Mouse (Mus musculus) CH12.LX (cell line): Measurements from ENCODE around the gene Tom1. TPM values are rescaled to one million over a fixed set of nuclear protein-coding genes. Genes with fewer than 3 reads are reported as not detected.
A peak's percentile ranks its signal among the peaks of the same experiment; 100 is the strongest.

Experiments
- DNase-seq: peaks from one replicate; pipeline ENCODE4 v3.0.0-alpha.2; 2013; ENCODE audit errors: extremely low read depth
- H3K27ac ChIP-seq: 2 replicates; pipeline ENCODE4 v1.5.1; 2012; ENCODE audit warnings: low read depth, mild to moderate bottlenecking, control low read depth, moderate library complexity; ENCODE audit not compliant: insufficient read depth
- H3K27me3 ChIP-seq: replicated peaks from 2 replicates; pipeline ENCODE3; 2012; ENCODE audit warnings: inconsistent platforms
- H3K36me3 ChIP-seq, 2 experiments: replicated peaks in 1 of 2; 2 replicates each; pipeline versions ENCODE3 to v1.6.1; 2012; ENCODE audit warnings: inconsistent platforms in 1 of 2, low read length in 1 of 2, mild to moderate bottlenecking in 1 of 2, mixed read lengths in 1 of 2, moderate library complexity in 1 of 2; ENCODE audit not compliant: control insufficient read depth in 1 of 2, insufficient read depth in 1 of 2
- H3K4me1 ChIP-seq, 2 experiments: 2 replicates each; pipeline ENCODE4 v1.6.1; 2012; ENCODE audit warnings: inconsistent platforms in 1 of 2, moderate library complexity in 1 of 2; ENCODE audit not compliant: insufficient read depth in 2 of 2, control insufficient read depth in 1 of 2
- H3K4me2 ChIP-seq: 2 replicates; pipeline ENCODE4 v1.6.1; 2012; ENCODE audit warnings: low read depth, mild to moderate bottlenecking, control low read depth; ENCODE audit not compliant: poor library complexity, insufficient read depth, severe bottlenecking
- H3K4me3 ChIP-seq, 3 experiments: fragments of 150-350 bp in 1 of 3; sonication (generic) in 1 of 3; replicated peaks in 1 of 3; 2 replicates each; pipeline versions ENCODE3 to v1.5.1; 2011 to 2012; ENCODE audit warnings: low read depth in 2 of 3, low read length in 2 of 3, mild to moderate bottlenecking in 2 of 3, moderate library complexity in 2 of 3, control low read depth in 1 of 3, improper control_type of control experiment in 1 of 3, inconsistent platforms in 1 of 3, mixed read lengths in 1 of 3; ENCODE audit not compliant: poor library complexity in 1 of 3
- H3K79me2 ChIP-seq: replicated peaks from 2 replicates; pipeline ENCODE4 v1.6.1; 2012; ENCODE audit warnings: mild to moderate bottlenecking, moderate library complexity; ENCODE audit not compliant: control insufficient read depth, poor library complexity, insufficient read depth, severe bottlenecking; ENCODE audit errors: extremely low read depth
- H3K9ac ChIP-seq: 2 replicates; pipeline ENCODE4 v1.6.1; 2012; ENCODE audit warnings: low read depth, mild to moderate bottlenecking, control low read depth, moderate library complexity; ENCODE audit not compliant: insufficient read depth
- H3K9me3 ChIP-seq: replicated peaks from 2 replicates; pipeline ENCODE3; 2012; ENCODE audit warnings: low read length, inconsistent platforms, mixed read lengths
- BHLHE40 ChIP-seq: IDR thresholded peaks from 2 replicates; pipeline ENCODE4 v1.6.1; 2011; ENCODE audit warnings: mild to moderate bottlenecking, low read depth, low read length, improper control_type of control experiment
- CHD1 ChIP-seq: IDR thresholded peaks from 2 replicates; pipeline ENCODE4 v1.6.1; 2012; ENCODE audit warnings: low read depth, low read length, improper control_type of control experiment, inconsistent platforms
- CHD2 ChIP-seq: IDR thresholded peaks from 2 replicates; pipeline ENCODE4 v1.6.1; 2011; ENCODE audit warnings: low read length, improper control_type of control experiment
- CTCF ChIP-seq, 2 experiments: IDR thresholded peaks in 1 of 2; conservative IDR thresholded peaks in 1 of 2; 2 replicates each; pipeline ENCODE4 v1.5.1; 2011 to 2012; ENCODE audit warnings: low read depth in 2 of 2, low read length in 2 of 2, improper control_type of control experiment in 1 of 2, inconsistent platforms in 1 of 2, mild to moderate bottlenecking in 1 of 2, moderate library complexity in 1 of 2
- E2F4 ChIP-seq: IDR thresholded peaks from 2 replicates; pipeline ENCODE4 v1.6.1; 2011; ENCODE audit warnings: low read depth, low read length, improper control_type of control experiment; ENCODE audit not compliant: insufficient replicate concordance
- EP300 ChIP-seq: IDR thresholded peaks from 2 replicates; pipeline ENCODE4 v1.6.1; 2011; ENCODE audit warnings: low read length, improper control_type of control experiment
- ETS1 ChIP-seq: conservative IDR thresholded peaks from 2 replicates; pipeline ENCODE4 v1.6.1; 2012; ENCODE audit warnings: low read depth, mild to moderate bottlenecking, inconsistent platforms, low read length, improper control_type of control experiment, moderate library complexity
- GABPA ChIP-seq: IDR thresholded peaks from 2 replicates; pipeline ENCODE4 v1.6.1; 2012; ENCODE audit warnings: low read depth, low read length, improper control_type of control experiment, inconsistent platforms; ENCODE audit not compliant: insufficient replicate concordance
- HCFC1 ChIP-seq: IDR thresholded peaks from 2 replicates; pipeline ENCODE4 v1.6.1; 2012; ENCODE audit warnings: low read depth, mild to moderate bottlenecking, inconsistent platforms, low read length, improper control_type of control experiment
- IRF4 ChIP-seq: IDR thresholded peaks from 2 replicates; pipeline ENCODE4 v1.6.1; 2014; ENCODE audit warnings: low read depth, mild to moderate bottlenecking, inconsistent platforms, low read length, improper control_type of control experiment
- JUND ChIP-seq: conservative IDR thresholded peaks from 2 replicates; pipeline ENCODE4 v1.6.1; 2011; ENCODE audit warnings: low read depth, low read length, improper control_type of control experiment
- MAFK ChIP-seq: IDR thresholded peaks from 2 replicates; pipeline ENCODE4 v1.6.1; 2011; ENCODE audit warnings: low read length, improper control_type of control experiment; ENCODE audit not compliant: insufficient replicate concordance
- MEF2A ChIP-seq: IDR thresholded peaks from 2 replicates; pipeline ENCODE4 v1.6.1; 2014; ENCODE audit warnings: low read depth, mild to moderate bottlenecking, inconsistent platforms, low read length, improper control_type of control experiment, borderline replicate concordance
- MXI1 ChIP-seq: IDR thresholded peaks from 2 replicates; pipeline ENCODE4 v1.6.1; 2011; ENCODE audit warnings: mild to moderate bottlenecking, low read depth, low read length, improper control_type of control experiment
- MYC ChIP-seq: IDR thresholded peaks from 2 replicates; pipeline ENCODE4 v1.6.1; 2011; ENCODE audit warnings: low read depth, mild to moderate bottlenecking, improper control_type of control experiment, low read length
- NRF1 ChIP-seq: IDR thresholded peaks from 2 replicates; pipeline ENCODE4 v1.6.1; 2014; ENCODE audit warnings: low read depth, mild to moderate bottlenecking, inconsistent platforms, low read length, improper control_type of control experiment, moderate library complexity
- PAX5 ChIP-seq: IDR thresholded peaks from 2 replicates; pipeline ENCODE4 v1.6.1; 2012; ENCODE audit warnings: low read length, inconsistent platforms, mixed read lengths
- POLR2A ChIP-seq: IDR thresholded peaks from 2 replicates; pipeline ENCODE4 v1.6.1; 2011; ENCODE audit warnings: low read depth, mild to moderate bottlenecking, improper control_type of control experiment, low read length
- POLR2AphosphoS2 ChIP-seq: IDR thresholded peaks from 2 replicates; pipeline ENCODE4 v1.6.1; 2011; ENCODE audit warnings: low read depth, low read length, improper control_type of control experiment
- SMC3 ChIP-seq: IDR thresholded peaks from 2 replicates; pipeline ENCODE4 v1.6.1; 2011; ENCODE audit warnings: low read depth, low read length, improper control_type of control experiment
- TBP ChIP-seq: conservative IDR thresholded peaks from 2 replicates; pipeline ENCODE4 v1.6.1; 2011; ENCODE audit warnings: low read depth, low read length, improper control_type of control experiment
- UBTF ChIP-seq: IDR thresholded peaks from 2 replicates; pipeline ENCODE4 v1.6.1; 2012; ENCODE audit warnings: low read depth, mild to moderate bottlenecking, inconsistent platforms, low read length, improper control_type of control experiment, moderate library complexity
- USF1 ChIP-seq: IDR thresholded peaks from 2 replicates; pipeline ENCODE4 v1.6.1; 2014; ENCODE audit warnings: low read depth, mild to moderate bottlenecking, inconsistent platforms, low read length, improper control_type of control experiment
- USF2 ChIP-seq: conservative IDR thresholded peaks from 2 replicates; pipeline ENCODE4 v1.6.1; 2011; ENCODE audit warnings: low read depth, low read length, improper control_type of control experiment
- ZC3H11A ChIP-seq: IDR thresholded peaks from 2 replicates; pipeline ENCODE4 v1.6.1; 2012; ENCODE audit warnings: low read depth, mild to moderate bottlenecking, inconsistent platforms, low read length, improper control_type of control experiment
- ZKSCAN1 ChIP-seq: IDR thresholded peaks from 2 replicates; pipeline ENCODE4 v1.6.1; 2012; ENCODE audit warnings: low read depth, inconsistent platforms, low read length, improper control_type of control experiment, borderline replicate concordance
- ZMIZ1 ChIP-seq: IDR thresholded peaks from 2 replicates; pipeline ENCODE4 v1.6.1; 2012; ENCODE audit warnings: low read depth, mild to moderate bottlenecking, inconsistent platforms, low read length, improper control_type of control experiment
- ZNF384 ChIP-seq: IDR thresholded peaks from 2 replicates; pipeline ENCODE4 v1.6.1; 2012; ENCODE audit warnings: low read depth, low read length, improper control_type of control experiment, inconsistent platforms
- dilution Hi-C: fragments of 300-500 bp; cut with MboI; formaldehyde crosslinking; loops from 2 replicates; pipeline ENCODE4 v1.14.3; 2020; ENCODE audit warnings: low sequenced_read_pairs; ENCODE audit not compliant: extremely low pct_unique_long_range_greater_than_20kb, extremely low pct_ligation_motif_present
- in situ Hi-C: fragments of 300-500 bp; cut with MboI; formaldehyde crosslinking; loops from 3 replicates; pipeline ENCODE4 v1.14.3; 2019; ENCODE audit warnings: low sequenced_read_pairs, low pct_ligation_motif_present, low pct_unique_long_range_greater_than_20kb, mixed read lengths
- polyA plus RNA-seq: library from polyadenylated mRNA; unstranded; fragments of >175 nt; gene quantifications from 2 replicates; pipeline ENCODE4 v1.2.1, GENCODE M21; 2012; ENCODE audit warnings: low read depth; ENCODE audit not compliant: insufficient read length
- total RNA-seq, 2 experiments: library from RNA; depleted of rRNA; stranded (reverse); fragments of 300-350 nt in 1 of 2; fragments of >200 nt in 1 of 2; gene quantifications; 2 replicates each; pipeline ENCODE4 v1.2.3; 2012 to 2014

Tom1 gene
- total and polyA plus RNA-seq, 3 experiments: 13.4 to 25.3 (median 18.4) TPM

- Histone ChIP-seq H3K27me3 (no peaks in the 10 kb centered on the region), H3K9me3 (no peaks in the 10 kb centered on the region), H3K4me2 (no peak overlapping the region), H3K4me3 (no peak overlapping the region), H3K27ac (no peak overlapping the region), H3K79me2 (no peaks in the 10 kb centered on the region), H3K9ac (no peak overlapping the region), H3K36me3 (peaks cover 0 to 36% of the 10 kb centered on the region in 2 experiments), H3K4me1 (peaks cover 5 to 30% of the 10 kb centered on the region in 2 experiments)
- in situ Hi-C loops (no loop called here), dilution Hi-C loops (no loop called here)
- no peak for DNase-seq
- TF ChIP-seq MEF2A (no peak), ETS1 (no peak), CTCF (conservative IDR thresholded peaks at IDR 0.05 in 1 of 2, IDR thresholded peaks at IDR 0.05 in 1 of 2; ENCODE audit: low read depth in 2 of 2, low read length in 2 of 2) (no peak), ZC3H11A (no peak), USF1 (no peak), SMC3 (no peak), ZKSCAN1 (no peak), UBTF (no peak), USF2 (no peak), NRF1 (no peak), ZMIZ1 (no peak)
These were observed 8.7 kb downstream of the Tom1 start for GRCm38 (mm10) chr8:75042171-75042570.

DNA sequence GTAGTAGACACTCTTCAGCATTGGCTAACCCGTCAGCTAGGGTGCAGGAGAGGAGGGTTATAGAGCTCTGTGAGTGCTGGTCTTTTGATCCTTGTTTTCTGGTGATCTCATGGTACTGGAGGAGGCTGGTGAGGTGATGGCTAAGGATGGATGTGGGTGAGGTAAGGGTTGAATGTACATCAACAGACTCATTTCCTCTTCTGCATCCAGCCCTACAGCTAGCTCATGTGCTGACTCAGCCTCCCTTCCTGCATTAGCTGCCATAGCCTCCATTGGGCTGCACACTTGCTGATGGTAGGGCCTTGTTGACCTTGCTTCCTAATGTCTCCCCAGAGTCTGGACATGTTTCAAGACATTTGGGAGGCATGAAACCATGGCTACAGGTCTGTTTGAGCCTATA is 9.5 kb downstream of the Tom1 start:
- Histone ChIP-seq H3K4me1 (peaks cover 10 to 27% of the 10 kb centered on the region in 2 experiments), H3K9me3 (no peaks in the 10 kb centered on the region), H3K27me3 (no peaks in the 10 kb centered on the region), H3K4me3 (no peak overlapping the region), H3K79me2 (no peaks in the 10 kb centered on the region), H3K9ac (no peak overlapping the region), H3K4me2 (no peak overlapping the region), H3K27ac (no peak overlapping the region), H3K36me3 (peaks cover 0 to 31% of the 10 kb centered on the region in 2 experiments)
- in situ Hi-C loops (no loop called here), dilution Hi-C loops (no loop called here)
- no peak for TF ChIP-seq IRF4
- 0 out of 2 replicates have a peak, but pooled peaks have one; percentile 23 for TF ChIP-seq MAFK
- no peak for TF ChIP-seq SMC3
- no peak for TF ChIP-seq NRF1
- no peak for TF ChIP-seq GABPA
- DNase-seq: no peak

DNA sequence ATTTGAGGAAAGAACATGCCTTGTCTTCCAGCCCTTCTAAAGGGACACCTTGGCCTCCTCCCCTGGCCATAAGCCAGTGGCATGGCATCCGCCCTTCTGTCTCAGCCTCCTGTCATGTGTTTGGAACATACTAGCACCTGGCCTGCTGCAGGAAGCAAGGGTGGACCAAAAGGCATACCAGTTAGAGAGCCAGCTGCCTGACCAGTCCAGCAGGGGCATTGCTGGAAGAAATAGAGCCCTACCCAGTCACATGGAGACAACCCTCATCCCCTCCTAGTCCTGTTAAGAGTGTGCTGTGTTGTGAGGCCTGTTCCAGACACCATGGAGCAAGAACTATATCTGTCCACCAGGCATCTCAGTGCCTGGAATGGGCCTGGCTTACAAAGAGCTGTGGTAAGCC is 12.8 kb downstream of the Tom1 start:
- H3K4me3 ChIP-seq: no peak overlapping the region
- H3K79me2 ChIP-seq: no peaks in the 10 kb centered on the region
- no peak for DNase-seq
- H3K36me3 ChIP-seq: peaks cover 0 to 44% of the 10 kb centered on the region in 2 experiments
- TF ChIP-seq POLR2A: no peak
- no peak for TF ChIP-seq E2F4
- no peak for TF ChIP-seq MXI1
- TF ChIP-seq POLR2AphosphoS2: no peak
- TF ChIP-seq CHD1: no peak
- no peak for TF ChIP-seq CHD2
- no peak for TF ChIP-seq ZNF384
- TF ChIP-seq BHLHE40: no peak
- TF ChIP-seq USF2: no peak
- TF ChIP-seq UBTF: no peak
- no peak for TF ChIP-seq HCFC1
- no peak for TF ChIP-seq JUND
- no peak for TF ChIP-seq MYC
- TF ChIP-seq PAX5: no peak
- no peak for TF ChIP-seq ZKSCAN1
- no peak for TF ChIP-seq TBP
- no peak for TF ChIP-seq EP300
- dilution Hi-C loops (no loop called here), in situ Hi-C loops (no loop called here)
- H3K9me3 ChIP-seq: no peaks in the 10 kb centered on the region
- no peak overlapping the region for H3K4me2 ChIP-seq
- no peak overlapping the region for H3K27ac ChIP-seq
- H3K4me1 ChIP-seq: peaks cover 11 to 23% of the 10 kb centered on the region in 2 experiments; a peak in 3 of 4 replicates
- no peaks in the 10 kb centered on the region for H3K27me3 ChIP-seq
- no peak overlapping the region for H3K9ac ChIP-seq
